Mouse (Mus musculus) heart, postnatal 36 days (tissue): ENCODE data around the gene Rnf114. TPM values are rescaled to one million over a fixed set of nuclear protein-coding genes. Genes with fewer than 3 reads are reported as not detected.
A peak's percentile ranks its signal among the peaks of the same experiment; 100 is the strongest.

Source experiments
- DNase-seq, 2 experiments: peaks; one replicate each; pipeline ENCODE4 v3.0.0; 2021 to 2022
- intact Hi-C: fragments of 180-260 bp; cut with DNase I; formaldehyde crosslinking; loops from one replicate; pipeline ENCODE4 v1.15.1; 2025
- total RNA-seq, 2 experiments: library from RNA; stranded (reverse); gene quantifications; 2 replicates each; pipeline ENCODE4 v1.2.3; 2021

Gene Rnf114
- 10 to 100 TPM; 68.2 to 70.1 TPM for total RNA-seq

DNA sequence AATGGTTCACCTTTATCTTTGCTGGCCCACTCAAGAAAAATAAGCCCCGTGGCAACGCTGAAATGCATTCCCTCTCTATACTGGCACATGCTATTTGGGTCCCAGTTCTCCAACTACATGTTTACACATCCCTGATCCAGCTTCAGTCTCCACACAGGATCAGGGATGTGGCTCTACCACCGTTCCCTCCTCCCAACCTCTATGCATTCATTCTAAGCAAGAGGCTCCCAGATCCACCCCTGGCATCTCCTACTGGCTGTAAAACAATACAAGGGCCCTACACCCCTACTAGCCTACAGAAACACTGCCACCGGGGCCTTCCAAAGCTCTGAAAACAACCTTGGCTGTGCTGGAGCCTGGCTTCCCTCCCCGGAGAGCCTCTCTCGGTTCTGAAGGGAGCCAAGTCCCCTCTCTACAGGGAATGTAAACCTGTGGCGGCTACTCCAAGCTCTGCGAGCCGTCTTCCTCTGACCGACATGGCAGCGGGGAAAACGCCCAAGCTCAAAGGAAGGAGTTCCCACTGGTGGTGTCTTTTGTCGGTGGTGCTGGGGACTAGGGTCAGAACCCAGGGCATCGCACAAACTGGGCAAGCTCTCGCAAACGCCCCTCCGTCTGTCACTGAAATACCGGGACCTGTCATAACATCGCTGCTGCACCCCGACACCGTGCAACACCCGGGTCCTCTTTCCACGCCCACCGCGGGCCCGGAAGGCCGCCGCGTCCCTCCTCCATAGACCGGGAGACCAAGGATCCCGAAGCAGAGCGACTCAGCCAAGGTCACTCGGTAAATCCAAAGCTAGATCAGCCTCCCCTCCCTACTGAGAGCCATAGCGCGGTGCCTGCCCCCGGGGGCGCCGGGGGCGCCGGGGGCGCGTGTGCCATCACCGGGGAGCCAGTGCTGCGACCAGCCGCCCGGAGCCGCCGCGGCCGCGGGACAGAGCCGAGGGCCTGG, at the start of gene Rnf114:
Gene Rnf114, plus strand, starts transcription at position 889 of the 952 bp plus-strand sequence.
- no peak for DNase-seq
- intact Hi-C loops: loop anchor here (5.0 kb wide), 1 partner anchor 430 kb away; the partner anchor contains the start of gene Znfx1

DNA sequence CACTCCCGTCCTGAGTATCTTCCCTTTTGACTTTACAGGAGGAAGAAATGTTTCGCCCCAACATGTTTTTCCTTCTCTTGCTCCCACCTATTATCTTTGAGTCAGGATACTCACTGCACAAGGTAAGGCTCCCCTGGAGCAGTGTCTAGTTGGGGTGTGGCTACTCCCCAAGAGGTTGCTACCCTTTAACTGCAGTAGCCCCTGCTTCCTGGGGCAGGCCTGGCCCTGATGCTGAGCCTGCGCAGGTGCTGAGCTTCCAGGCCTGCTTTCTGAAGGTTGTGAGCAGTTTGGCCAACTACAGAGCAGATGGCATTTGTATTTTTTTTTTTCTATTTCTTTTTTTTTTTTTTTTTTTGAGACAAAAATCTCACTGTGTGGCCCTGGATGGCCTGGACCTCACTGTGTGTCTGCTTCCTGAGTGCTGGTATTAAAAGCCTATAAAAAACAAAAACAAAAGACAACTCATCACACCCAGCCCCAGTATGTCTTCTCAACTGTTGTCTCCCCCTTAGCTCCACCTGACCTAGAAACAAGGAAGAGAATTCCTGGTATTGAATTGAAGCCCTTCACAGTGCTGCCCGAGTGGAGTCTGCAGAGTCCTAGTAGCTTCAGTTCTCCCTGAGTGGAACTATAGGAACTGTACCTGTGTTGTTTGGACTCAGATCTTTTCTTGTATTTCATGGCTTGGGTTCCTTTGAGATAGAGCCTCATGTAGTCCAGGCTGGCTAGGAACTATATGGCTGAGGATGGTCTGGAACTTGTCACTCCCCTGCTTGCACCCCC, 48.8 kb upstream of the Rnf114 start:
- no peak for DNase-seq
- intact Hi-C loops: no loop called here

DNA sequence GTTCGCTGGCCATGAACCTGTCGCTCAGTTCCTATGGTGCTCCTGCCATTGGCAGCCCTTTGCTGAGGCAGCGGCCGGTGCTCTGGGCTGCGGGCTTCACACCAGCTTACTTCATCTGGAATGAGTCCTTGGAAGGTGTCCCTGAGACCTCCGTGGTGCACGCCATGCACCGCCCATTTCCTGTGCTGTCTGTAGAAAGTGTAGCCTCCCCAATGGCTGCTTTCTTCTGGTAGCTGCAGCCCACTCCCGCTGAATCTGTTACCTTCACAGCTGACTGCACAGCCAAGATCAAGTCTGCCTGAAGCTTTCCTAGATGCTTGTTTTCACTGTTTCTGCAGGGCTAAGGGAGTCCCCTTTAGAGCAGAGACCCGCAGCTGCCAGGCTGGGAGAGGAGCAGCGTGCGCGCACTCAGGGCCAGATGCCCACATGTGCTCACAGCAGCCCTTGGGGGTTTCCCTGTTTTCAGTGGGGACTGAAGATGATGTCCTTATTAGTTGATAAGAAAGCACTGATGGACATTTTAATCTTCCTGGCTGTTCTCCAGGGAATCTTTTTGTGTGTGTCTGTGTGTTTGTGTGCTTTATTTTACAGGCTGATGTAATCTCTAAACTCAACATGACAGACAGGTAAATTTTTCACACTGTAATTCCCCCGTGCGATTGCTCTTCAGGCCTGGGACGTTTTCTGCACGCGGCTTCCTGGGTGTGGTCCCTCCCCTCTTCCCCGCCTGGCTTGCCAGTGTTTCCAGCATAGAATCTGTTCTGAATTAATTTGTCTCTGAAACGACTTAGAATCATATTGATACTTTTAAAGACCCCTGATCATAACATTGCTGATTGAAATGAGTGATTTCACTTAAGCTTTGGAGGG, 46.3 kb upstream of the Rnf114 start:
- no peak for DNase-seq
- intact Hi-C loops: no loop called here

DNA sequence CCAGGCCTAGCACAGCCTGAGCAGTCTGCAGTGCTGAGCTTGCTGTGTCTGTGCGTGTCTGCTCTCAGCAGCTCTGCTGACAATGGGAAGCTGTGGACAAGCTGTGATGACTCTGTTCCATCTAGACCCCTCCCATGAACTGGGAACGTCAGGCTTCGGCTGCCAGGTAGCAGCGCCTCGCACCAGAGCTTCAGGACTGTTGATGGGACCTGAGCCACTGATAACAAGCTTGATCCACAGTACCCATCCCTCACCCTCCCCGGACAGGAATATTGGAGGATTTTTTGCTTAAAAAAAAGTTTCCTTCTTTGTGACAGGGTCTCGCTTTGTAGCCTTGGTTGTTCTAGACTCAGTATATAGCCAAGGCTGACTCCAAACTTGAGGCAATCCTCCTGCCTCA, 45.2 kb upstream of the Rnf114 start:
- intact Hi-C loops: no loop called here

DNA sequence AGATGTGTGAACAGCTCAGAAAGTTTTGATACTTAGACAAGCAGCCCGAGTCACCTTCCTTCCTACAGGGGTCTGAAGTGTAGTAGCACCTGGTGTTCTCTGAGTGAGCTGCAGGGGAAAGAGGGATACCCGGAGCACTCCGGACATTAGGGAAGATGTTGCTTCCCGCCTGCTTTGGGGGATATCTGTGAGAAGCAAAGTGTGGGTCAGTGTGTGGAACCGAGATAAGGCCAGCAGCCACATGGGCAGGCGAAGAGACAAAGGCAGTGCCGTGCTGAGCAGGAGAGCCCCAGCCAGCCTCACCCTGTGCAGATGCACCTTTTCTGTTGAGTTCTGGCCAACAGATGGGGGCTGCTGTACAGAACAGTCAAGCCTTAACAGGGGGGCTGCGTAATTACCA, 44.8 kb upstream of the Rnf114 start:
- no peak for DNase-seq
- intact Hi-C loops: no loop called here

More for the DNA sequence above, 45.2 kb upstream of the Rnf114 start:
- no peak for DNase-seq

DNA sequence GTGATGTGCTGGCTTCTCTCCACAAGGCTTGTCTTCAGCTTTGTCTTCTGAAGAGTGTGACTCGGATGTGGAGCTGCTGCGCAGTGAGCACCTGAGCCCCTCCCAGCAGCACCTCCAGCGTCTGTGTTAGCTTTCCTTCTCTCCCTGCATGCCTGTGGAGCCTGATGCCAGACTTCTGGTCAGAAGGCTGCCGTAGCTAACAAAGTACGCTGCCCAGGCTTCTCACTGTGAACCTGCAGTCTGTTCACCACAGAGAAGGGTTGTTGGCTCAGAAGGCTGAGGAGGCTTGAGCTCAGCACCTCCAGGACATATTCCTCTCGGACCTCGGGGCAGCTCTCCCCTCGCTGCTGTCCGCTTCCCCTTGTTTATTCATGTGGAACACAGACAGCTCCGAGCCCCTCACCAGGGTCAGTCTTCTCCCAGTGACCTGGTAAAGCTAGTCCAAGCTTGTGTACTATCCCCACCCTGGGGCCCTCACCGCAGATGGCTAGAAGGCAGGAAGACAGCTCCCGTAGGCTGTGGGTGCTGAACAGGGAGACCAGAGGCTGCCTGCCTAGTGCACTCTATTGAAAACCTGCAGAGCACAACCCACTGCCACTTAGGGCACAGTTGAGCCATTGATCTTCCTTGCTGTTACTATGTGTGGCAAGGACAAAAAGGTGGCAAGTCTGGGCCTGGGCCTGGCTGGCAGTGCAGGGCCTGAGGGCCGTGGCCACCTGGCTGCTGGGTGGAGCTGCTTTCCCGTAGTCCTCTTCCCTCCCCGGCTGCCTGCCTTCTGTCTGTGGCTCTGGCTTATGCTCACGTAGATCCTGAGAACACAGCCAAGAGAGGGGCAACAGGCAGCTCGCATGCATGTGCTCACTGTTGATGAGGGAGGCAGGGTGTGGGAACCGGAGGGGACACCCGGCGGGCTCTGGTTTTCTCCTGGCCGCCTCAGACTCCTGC, 42.8 kb upstream of the Rnf114 start:
- no peak for DNase-seq
- intact Hi-C loops: no loop called here

DNA sequence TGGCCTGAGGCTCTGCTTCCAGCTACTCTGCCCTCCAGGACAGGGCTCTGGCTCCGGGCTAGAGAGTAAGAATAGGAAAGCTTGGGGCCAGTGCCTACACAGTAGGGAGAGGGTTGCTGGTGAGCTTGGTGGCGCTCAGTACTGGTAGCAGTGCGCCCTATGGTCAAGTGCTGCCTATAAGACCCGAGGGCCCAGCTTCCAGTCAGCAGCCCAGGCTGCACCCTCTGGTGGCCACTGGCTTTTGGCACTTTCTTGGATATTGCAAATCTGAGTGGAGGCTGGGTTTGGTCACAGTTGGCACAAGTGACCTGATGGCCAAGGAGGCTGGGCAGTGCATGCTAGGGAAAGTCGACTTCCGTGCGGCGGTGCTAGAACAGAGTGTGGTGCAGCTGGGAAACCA, 41.8 kb upstream of the Rnf114 start:
- intact Hi-C loops: no loop called here
- no peak for DNase-seq

DNA sequence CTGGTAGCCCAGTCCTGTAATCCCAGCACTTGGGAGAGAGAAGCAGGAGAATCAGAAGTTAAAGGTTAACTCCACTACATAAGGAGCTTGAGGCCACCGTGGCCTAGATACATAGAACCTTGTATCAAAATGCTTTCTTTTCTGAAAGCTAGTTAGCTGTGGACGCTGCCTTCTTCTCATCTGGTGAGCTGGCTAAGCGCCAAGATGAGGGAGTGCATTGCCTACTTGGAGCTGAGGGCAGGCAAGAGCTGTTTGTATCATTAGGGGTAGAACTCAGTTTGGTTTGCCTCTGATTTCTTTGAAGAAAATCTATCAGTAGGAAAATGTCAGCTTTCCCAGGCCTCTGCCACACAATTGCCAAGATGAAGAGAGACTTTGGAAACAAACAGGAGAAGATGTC, 38.6 kb upstream of the Rnf114 start:
- no peak for DNase-seq

DNA sequence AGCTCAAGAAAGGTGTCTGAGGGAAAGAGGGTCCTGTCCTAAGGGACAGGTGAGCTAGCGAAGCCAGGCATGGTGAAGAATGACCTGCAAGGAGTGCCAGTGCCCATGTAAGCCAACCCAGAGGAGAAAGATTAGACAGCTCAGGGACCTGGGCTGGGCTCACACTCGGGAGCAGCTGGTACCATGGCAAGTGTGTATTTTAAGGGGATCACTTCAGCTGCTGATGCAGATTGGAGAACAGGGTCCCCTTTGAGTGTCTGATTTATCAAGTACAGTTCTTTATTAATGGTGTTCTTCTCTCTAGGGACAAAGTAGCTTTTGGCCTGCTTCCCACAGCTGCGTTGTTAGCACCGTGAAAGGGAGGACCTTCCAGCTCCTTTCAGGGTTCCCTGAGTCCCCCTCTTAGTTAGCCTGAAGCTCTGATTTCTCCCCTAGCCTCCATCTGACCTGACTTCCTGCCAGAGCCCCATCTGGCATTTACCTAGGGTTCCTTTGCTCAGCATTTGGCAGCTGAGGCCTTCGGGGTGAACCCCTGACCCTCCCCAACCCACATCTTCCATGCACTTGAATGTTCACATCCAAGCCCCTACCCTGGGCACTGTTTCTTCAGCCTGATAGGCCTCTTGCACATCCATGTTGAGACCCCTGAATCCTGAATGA, 36.0 kb upstream of the Rnf114 start:
- intact Hi-C loops: loop anchor here (5.0 kb wide), 1 partner anchor 34 kb away; the partner anchor contains the start of gene Slc9a8
- no peak for DNase-seq

More for the DNA sequence above, 38.6 kb upstream of the Rnf114 start:
- intact Hi-C loops: no loop called here

DNA sequence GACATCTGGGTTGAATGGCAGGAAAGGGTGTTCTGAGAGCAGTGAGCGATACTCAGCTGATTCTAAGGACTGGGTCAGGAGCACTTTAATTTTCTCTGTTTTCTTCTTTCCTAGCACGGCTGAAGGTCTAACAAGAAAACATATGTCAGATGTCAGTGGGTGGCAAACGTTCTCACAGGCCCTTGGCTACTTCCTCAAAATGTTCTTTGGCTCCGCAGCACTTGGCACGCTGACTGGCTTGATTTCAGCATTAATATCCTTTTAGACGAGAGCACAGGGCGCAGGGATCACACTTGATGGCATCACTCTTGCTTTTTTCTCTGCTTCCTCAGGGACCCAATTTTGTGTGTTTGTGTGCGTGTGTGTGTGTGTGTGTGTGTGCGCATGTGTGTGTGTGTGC, 35.2 kb upstream of the Rnf114 start:
- intact Hi-C loops: loop anchor here (5.0 kb wide), 1 partner anchor 35 kb away; the partner anchor contains the start of gene Slc9a8
- no peak for DNase-seq

DNA sequence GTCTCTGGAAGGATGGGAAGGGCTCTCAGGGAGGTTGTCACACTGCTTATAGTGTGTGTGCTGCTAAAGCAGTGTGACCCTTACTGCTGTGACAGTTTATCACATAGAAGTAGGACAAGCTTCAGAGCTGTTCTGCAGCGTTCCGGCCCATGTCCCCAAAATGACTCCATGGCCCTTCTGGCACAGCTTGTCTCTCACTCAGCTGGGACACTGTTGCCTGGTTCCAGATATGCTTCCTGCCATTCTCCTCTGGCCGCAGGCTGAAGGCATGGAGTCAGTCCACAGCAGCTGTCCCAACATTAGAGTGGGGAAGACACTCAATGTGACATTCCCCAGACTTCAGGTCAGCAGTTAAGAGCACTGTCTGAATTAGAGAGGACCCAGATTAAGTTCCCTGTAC, 33.9 kb upstream of the Rnf114 start:
- DNase-seq: no peak
- intact Hi-C loops: loop anchor here (5.0 kb wide), 1 partner anchor 36 kb away; the partner anchor contains the start of gene Slc9a8

DNA sequence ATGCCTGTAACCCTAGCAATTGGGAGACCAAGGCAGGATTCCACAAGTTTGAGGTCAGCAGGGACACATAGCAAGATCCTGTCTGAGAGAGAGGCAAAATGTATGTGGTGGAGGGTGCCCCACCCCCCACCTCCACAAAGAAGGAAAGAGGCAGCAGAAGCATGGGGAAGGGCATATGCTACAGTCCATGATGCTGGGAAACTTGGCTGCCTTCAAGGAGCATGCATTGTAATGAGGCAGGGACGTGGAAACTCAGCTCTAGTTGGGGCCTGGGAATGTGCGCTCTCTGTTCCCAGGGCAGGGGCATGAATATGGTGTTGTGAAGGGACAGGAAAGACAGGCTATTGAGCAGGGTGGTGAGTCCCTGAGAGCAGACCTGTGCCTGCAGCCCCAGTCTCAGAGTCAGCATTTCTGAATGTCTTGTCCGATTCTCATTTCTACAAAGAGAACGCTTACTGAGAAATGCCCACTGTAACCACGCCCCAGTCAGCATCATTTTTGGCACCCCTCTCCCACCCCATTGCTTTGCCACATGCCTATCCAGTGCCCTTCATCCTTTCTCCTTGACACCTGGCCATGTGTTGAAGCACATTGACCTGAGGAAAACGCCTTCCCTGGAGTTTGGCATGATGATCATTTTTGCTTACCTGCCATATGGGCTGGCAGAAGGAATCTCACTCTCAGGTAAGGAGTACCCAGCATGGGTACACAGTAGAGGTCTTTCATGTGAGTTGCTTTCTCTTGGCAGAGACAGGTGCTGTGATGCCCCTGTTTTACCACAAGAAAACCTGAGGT, 33.2 kb upstream of the Rnf114 start:
- no peak for DNase-seq
- intact Hi-C loops: loop anchor here (5.0 kb wide), 1 partner anchor 37 kb away; the partner anchor contains the start of gene Slc9a8

DNA sequence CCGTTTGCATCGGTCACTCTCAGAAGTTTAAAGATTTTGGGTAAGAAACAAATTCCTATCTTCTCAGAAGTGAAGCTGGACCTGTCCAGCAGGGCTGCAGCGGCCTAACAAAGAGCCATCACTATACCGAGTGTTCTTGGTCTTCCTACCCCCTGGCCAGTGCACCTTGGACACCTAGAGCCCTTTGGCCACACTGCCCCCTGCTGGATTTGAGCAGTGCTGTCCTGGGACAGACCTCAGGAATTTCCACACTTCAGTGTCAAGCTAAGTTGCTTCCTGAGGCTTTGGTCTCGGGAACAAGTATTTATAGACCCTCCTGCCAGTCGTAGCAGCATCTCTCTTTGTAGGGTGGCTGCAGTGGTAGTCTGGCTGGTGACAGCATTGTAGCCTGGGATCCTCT, 29.5 kb upstream of the Rnf114 start:
- DNase-seq: peak; percentile 59 to 67
- intact Hi-C loops: loop anchor here (1.0 to 2.0 kb wide), 2 partner anchors 183 to 240 kb away; no protein-coding TSS in a partner anchor

DNA sequence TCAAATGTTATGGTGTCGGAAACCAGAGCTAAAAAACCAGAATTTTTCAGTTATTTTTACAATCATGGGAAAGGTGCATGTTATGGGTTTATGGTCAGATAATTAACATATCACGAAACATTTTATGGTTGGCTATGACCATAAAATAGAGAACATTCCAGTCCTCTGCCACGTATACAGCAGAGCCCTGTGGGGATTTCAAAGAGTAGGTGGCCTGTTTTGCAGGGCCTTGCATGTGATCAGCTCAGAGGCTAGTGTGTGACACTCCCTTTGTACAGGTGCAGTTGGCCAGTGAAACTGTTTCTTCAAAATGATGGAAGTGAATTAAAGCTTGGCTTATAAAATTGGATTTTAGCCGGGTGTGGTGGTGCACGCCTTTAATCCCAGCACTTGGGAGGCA, 28.6 kb upstream of the Rnf114 start:
- DNase-seq: no peak
- intact Hi-C loops: loop anchor here (1.0 to 2.0 kb wide), 2 partner anchors 184 to 241 kb away; no protein-coding TSS in a partner anchor

DNA sequence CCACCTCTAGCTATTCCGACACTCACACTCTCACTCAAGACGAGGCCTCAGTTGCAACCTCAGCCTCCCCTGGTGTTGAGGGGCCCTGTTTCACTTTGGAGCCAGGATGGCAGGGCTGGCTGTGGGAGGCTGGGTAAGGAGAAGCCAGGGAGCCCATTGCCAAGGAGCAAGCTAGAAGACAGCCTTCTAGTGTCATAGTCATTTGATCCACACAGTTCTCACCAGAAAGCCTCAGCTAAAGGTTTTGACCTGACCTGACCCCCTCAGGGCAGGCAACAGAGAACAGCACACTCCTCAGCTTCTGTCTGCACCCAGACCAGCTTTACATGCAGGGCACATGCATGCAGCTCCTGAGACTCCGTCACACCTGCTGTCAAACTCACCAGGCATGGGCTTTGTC, 26.5 kb upstream of the Rnf114 start:
- no peak for DNase-seq
- intact Hi-C loops: no loop called here

DNA sequence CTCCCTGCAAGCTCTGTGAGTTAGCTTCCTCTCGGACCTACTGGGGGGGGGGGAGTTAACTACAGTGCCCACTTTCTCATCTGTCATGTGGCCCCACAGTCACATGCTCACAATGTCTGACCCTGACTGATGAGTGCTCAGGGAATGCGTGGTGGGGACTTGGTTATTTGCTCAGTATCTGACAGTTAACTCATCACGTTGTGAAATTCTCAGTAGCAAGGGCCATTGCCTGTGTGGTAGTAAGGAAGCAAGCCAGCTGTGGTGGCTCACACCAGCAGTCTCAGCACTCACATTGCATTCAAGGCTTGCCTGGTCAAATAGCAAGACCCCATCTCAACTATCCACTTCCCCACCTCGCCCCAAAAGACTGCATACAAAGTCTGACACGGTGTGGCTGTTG, 25.2 kb upstream of the Rnf114 start:
- intact Hi-C loops: no loop called here
- DNase-seq: no peak

DNA sequence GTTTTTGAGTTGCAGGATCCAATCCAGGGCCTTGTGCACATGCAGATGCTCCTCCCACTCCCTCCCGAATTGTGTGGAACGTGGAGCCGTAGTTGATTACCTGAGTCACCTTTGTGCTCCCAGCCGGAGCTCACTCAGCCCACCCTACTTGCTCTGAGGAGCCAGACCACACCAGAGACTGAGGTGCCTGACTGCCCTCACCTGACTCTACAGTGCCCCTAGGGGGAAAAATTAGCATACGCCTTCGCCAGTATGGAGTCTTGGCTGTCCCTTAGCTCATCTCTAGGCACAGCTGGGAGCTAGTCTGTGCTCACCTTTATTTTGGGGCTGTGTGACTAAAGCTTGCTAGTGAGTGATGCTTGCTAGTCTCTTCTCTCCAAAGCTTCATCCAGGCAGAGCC, 24.0 kb upstream of the Rnf114 start:
- no peak for DNase-seq
- intact Hi-C loops: no loop called here

DNA sequence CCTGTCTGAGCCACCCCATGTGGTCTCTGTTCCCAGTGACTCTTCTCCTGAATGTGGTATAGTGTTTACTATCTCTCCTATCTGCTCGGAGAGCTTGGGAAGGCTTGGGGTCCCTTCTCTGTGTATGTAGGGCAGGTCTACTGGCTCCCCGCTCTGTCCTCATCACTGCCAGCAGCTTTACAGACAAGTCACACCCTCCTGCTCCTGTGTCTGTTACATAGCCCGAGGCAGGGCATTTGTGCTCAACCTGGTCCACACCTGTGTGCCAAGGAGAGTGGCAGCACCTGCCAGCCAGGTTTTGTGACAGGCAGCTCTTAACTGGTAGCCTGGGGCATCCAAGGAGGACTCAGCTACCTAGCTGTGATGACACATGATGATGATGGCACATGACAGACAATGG, 21.8 kb upstream of the Rnf114 start:
- DNase-seq: no peak
- intact Hi-C loops: no loop called here
